Mouse (Mus musculus): Measurements from ENCODE around the gene L3mbtl4.

- TF ChIP-seq EP300 (IDR thresholded peaks at IDR 0.05; ENCODE audit: low read depth) (no peak), CTCF (IDR thresholded peaks at IDR 0.05; ENCODE audit: low read depth) (no peak)
Observed at GRCm38 (mm10) chr17:68602744-68603143, 329.1 kb downstream of the L3mbtl4 start.

Data from heart, postnatal 0 days (tissue).